Mouse (Mus musculus) embryonic stem cell, embryonic (primary cell): ENCODE data around the gene Triobp.

ENCODE experiments used
- CTCF ChIA-PET, 4 experiments: fragments of 300-600 bp in 2 of 4; fragments of 350-600 bp in 2 of 4; sonication (Branson Sonifier 250); formaldehyde crosslinking; loops; one replicate each; lab custom pipeline; 2022; ENCODE audit warnings: inconsistent platforms in 2 of 4; lab: Charles Lee
- POLR2A ChIA-PET, 4 experiments: fragments of 300-600 bp in 2 of 4; fragments of 350-600 bp in 2 of 4; sonication (Branson Sonifier 250); formaldehyde crosslinking; loops; one replicate each; lab custom pipeline; 2022; ENCODE audit warnings: antibody characterized with exemption in 4 of 4, inconsistent platforms in 1 of 4; lab: Charles Lee

The Triobp gene

DNA sequence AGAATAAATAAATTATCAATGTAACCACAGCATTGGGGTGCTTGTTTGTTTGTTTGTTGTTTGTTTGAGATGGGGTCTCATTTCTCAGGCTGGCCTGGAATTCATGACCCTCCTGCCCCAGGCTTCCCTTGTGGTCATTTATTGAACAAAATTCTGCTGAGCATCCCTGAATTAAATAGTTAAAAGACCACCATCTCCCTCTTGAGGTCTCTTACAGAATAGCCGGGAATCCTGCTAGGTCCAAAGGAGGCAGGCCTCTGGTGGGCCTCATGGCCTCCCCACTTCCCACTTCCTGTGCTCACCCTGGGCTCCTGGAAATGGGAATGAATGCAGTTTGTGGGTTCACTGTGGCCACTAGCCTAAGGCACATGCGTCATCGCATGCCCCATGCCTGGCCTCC, 71.4 kb downstream of the Triobp start:
- CTCF ChIA-PET, result interaction anchor here in 1 of 4 experiments (0.6 kb wide), 1 partner anchor 20 kb away, joined by 5 read pairs; no protein-coding TSS in a partner anchor
- POLR2A ChIA-PET, result interaction anchor here in 2 of 4 experiments (0.7 to 1.5 kb wide), 2 partner anchors 17 kb away, joined by 3 to 4 read pairs; no protein-coding TSS in a partner anchor

GRCm38 (mm10) chr15:79022671-79023230, 75.2 kb downstream of the Triobp start:
- ChIA-PET CTCF (interaction anchor here in 2 of 4 experiments (0.6 to 1.6 kb wide), 4 partner anchors 14 to 109 kb away, joined by 3 read pairs; partner anchors contain the start of gene Pdxp (in 1 of the 2)), POLR2A (interaction anchor here in 2 of 4 experiments (0.6 to 1.5 kb wide), 4 partner anchors 16 to 844 kb away, joined by 3 to 6 read pairs (median 4); no protein-coding TSS in a partner anchor)

DNA sequence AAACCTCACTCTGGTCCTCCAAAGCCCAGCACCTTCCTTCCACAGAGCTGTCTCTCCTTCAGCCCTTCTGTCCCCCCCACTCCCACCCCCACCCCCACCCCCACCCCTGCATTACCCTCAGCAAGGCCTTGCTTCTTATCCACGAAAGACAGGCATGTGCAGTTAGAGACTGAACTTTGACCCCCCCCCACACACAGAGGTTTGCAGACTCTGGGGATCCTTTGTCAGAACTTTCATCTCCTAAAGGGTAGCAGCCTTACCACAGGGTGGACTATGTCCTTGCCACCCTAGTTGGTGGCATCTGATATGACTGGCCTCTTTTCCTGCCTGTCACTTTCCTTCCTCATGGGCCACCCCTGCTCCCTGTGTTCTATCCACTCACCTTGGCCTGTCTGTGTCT, 75.8 kb downstream of the Triobp start:
- CTCF ChIA-PET, result interaction anchor here in 2 of 4 experiments (0.6 to 0.9 kb wide), 3 partner anchors 15 to 117 kb away, joined by 3 read pairs; no protein-coding TSS in a partner anchor
- POLR2A ChIA-PET, result interaction anchor here in 2 of 4 experiments (0.6 to 5.5 kb wide), 4 partner anchors 15 to 845 kb away, joined by 3 to 44 read pairs (median 5); no protein-coding TSS in a partner anchor

DNA sequence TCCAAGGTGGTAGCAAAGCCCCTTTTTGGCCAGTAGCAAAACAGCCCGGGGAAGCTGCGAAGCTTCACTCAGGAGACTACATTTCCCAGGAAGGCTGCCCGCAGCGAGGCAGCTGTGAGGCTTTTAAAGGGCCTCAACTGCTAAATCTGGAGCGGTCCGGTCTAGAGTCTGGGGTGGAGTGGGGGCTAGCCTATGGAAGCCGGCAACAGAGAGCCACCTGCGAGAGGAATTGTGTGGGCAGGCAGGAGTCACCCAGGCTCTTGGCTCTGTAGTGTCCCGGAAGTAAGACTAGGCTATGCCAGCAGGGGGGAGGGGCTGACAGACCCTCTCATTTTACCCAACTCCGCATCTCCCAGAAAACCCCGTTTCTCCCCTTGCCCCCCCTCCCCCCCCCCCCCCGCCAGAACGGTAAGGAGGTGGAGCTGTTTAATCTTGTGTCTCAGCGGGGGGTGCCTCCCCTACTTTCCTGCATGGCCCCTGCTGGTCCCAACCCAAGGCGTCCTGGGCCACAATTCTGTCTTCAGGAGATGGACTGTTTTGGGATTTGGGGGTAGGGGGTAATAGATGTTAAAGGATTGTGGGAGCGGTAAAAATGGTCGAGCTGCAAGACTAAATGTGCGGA, 78.3 kb downstream of the Triobp start:
- CTCF ChIA-PET, result interaction anchor here in 3 of 4 experiments (0.5 to 2.8 kb wide), 8 partner anchors 11 to 702 kb away, joined by 3 to 15 read pairs (median 4); no protein-coding TSS in a partner anchor
- POLR2A ChIA-PET, result interaction anchor here (0.6 to 5.5 kb wide), 18 partner anchors 9 to 301 kb away, joined by 3 to 44 read pairs (median 4); partner anchors contain the start of genes Ankrd54 (in 1 of the 4) and Pdxp (in 1 of the 4)

DNA sequence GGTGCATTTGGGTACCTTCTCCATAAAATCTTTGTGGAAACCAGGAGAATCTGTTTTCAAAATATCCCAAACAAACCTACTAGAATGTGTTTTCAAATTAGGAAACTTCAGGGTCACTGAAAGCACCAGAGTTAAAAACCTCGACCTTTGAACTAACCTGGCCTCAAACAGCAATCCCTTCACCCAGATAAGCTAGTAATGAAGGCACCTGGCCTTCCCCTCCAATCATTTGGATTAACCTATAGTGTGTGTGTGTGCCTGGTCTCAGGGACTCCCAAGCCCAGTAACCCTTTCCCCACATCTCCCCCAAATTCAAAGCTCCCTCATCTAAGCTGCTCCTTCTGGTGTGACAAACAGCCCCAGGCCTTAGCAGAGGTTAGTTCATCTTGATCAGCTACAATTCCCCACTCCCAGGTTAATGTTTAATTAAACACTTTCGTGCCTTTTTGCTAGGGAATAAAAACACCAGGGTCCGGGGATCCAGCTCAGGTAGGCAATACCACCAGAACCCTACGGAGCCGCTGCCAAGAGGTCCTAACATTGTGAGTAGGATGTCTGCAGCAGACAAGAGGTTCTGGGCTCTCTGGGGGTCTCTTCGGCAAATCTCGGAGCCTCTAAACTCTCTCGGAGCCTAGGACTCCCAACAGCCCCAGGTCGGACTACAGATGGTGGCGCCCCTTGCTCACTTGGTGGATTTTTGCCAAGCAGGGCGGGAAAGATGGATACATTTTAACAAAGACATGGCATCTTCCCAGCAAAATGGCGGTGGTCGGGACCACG, 79.2 kb downstream of the Triobp start:
- ChIA-PET POLR2A (interaction anchor here in 3 of 4 experiments (0.6 to 5.5 kb wide), 23 partner anchors 9 to 302 kb away, joined by 3 to 44 read pairs (median 4); partner anchors contain the start of genes Ankrd54 (in 1 of the 3) and Pdxp (in 1 of the 3)), CTCF (interaction anchor here (0.6 to 2.8 kb wide), 12 partner anchors 11 to 805 kb away, joined by 3 to 15 read pairs (median 4); no protein-coding TSS in a partner anchor)

DNA sequence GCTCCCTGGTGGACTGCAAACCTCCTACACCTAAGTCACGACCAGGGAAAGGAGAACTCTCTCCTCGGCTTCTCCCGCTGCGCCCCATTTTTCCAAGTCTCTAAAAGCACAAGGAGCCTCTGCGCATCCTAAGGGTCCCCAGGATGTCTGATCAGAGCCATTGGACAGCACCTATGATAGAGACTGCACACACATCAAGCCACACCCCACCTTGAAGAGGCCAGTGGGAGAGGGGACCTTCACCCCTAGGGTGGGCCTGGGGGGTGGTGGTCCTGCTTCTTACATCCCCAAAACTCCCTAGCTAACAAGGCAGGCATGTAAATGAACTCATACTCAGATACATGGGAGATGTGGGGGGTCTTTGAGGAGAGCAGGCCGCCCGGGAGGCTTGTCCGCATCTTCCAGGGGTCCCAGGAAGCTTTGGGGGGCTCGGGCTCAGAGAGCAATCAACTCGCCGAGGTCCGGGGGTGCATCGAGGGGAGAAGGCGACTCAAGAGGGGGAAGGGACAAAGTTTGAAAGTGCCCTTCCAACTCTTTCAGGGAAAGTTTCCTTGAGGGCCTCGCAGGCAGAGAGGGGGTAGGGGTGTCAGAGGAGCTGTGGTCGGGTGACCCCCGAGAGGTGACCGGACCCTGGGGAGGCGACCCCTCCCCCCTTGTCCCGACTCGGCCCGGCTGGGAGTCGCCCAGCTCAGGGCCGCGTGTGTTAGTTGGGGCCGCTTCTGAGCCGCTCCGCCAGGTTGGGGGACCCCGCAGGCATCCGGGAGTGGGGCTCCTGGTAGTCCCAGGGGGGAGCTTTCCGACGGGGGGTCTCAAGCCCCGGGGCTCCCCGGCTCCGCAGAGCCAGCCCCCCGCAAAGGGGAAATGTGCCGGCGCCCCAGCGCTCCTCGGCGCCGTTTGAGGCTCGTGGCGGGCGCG, 80.0 kb downstream of the Triobp start:
- POLR2A ChIA-PET, result interaction anchor here in 3 of 4 experiments (0.5 to 5.5 kb wide), 27 partner anchors 11 to 854 kb away, joined by 3 to 44 read pairs (median 3); partner anchors contain the start of genes Ankrd54 (in 2 of the 3), Ift27 (in 1 of the 3), Micall1 (in 1 of the 3) and Triobp (in 1 of the 3)
- CTCF ChIA-PET, result interaction anchor here (0.7 to 2.8 kb wide), 7 partner anchors 10 to 112 kb away, joined by 3 to 17 read pairs (median 6); partner anchors contain the start of gene Triobp (in 1 of the 4)

GRCm38 (mm10) chr15:79028237-79028738, 80.8 kb downstream of the Triobp start, which contains the start of gene H1f0:
Gene H1f0, plus strand, starts transcription at chr15:79028450.
- ChIA-PET POLR2A (interaction anchor here in 3 of 4 experiments (0.5 to 5.5 kb wide), 20 partner anchors 10 to 302 kb away, joined by 3 to 44 read pairs (median 3); partner anchors contain the start of genes Ankrd54 (in 2 of the 3), Pdxp (in 2 of the 3), Micall1 (in 1 of the 3) and Triobp (in 1 of the 3)), CTCF (interaction anchor here (0.6 to 2.8 kb wide), 5 partner anchors 10 to 407 kb away, joined by 3 to 17 read pairs (median 11); partner anchors contain the start of gene Triobp (in 1 of the 4))

- CTCF ChIA-PET, result interaction anchor here (0.6 to 2.9 kb wide), 6 partner anchors 9 to 407 kb away, joined by 3 to 29 read pairs (median 13); partner anchors contain the start of gene Triobp (in 1 of the 4)
- POLR2A ChIA-PET, result interaction anchor here in 3 of 4 experiments (0.6 to 5.5 kb wide), 20 partner anchors 9 to 536 kb away, joined by 3 to 44 read pairs (median 4); partner anchors contain the start of genes Ankrd54 (in 2 of the 3), Pdxp (in 2 of the 3), Galr3 (in 1 of the 3) and Micall1 (in 1 of the 3)
Observed at GRCm38 (mm10) chr15:79028823-79029484, 81.4 kb downstream of the Triobp start.

- CTCF ChIA-PET, result interaction anchor here in 2 of 4 experiments (1.0 to 2.9 kb wide), 7 partner anchors 10 to 126 kb away, joined by 3 to 29 read pairs (median 6); no protein-coding TSS in a partner anchor
- POLR2A ChIA-PET, result interaction anchor here (0.5 to 2.8 kb wide), 37 partner anchors 9 to 642 kb away, joined by 3 to 33 read pairs (median 5); partner anchors contain the start of genes Galr3 (in 2 of the 4), Pdxp (in 2 of the 4), Triobp (in 2 of the 4) and 1700088E04Rik (in 1 of the 4)
Observed at GRCm38 (mm10) chr15:79029519-79030241, 82.2 kb downstream of the Triobp start.

- POLR2A ChIA-PET, result interaction anchor here (0.5 to 2.8 kb wide), 84 partner anchors 8 to 1004 kb away, joined by 3 to 33 read pairs (median 4); partner anchors contain the start of genes Ankrd54 (in 2 of the 4), Galr3 (in 2 of the 4), Pdxp (in 2 of the 4) and Polr2f (in 2 of the 4)
- CTCF ChIA-PET, result interaction anchor here (0.6 to 2.9 kb wide), 28 partner anchors 8 to 550 kb away, joined by 3 to 29 read pairs (median 4); partner anchors contain the start of genes Galr3 (in 1 of the 4), Gm49486 (in 1 of the 4), Pdxp (in 1 of the 4) and Pick1 (in 1 of the 4)
Observed at GRCm38 (mm10) chr15:79030551-79031435, 83.3 kb downstream of the Triobp start.

DNA sequence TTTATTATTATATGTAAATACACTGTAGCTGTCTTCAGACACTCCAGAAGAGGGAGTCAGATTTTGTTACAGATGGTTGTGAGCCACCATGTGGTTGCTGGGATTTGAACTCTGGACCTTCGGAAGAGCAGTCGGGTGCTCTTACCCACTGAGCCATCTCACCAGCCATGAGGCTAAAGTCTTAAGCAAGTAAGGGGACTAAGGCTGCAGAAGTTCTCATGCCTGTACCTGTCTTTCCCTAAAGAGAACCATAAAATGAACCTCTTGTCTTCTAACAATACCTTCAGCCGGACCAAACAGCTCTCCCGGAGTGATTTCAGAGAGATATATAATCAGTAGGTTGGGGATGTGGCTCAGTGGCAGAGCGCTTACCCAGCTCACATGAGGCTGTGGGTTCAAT, 84.4 kb downstream of the Triobp start:
- POLR2A ChIA-PET, result interaction anchor here in 2 of 4 experiments (1.1 to 2.8 kb wide), 8 partner anchors 13 to 197 kb away, joined by 3 to 23 read pairs (median 6); partner anchors contain the start of genes Ankrd54 (in 2 of the 2), Eif3l (in 1 of the 2), Gm49486 (in 1 of the 2) and Pick1 (in 1 of the 2)
- CTCF ChIA-PET, result interaction anchor here in 2 of 4 experiments (0.7 to 2.9 kb wide), 6 partner anchors 8 to 116 kb away, joined by 3 to 29 read pairs (median 4); no protein-coding TSS in a partner anchor

- ChIA-PET CTCF (interaction anchor here (0.6 to 4.1 kb wide), 64 partner anchors 7 to 897 kb away, joined by 3 to 54 read pairs (median 6); partner anchors contain the start of genes Ankrd54 (in 2 of the 4), H1f0 (in 2 of the 4), 1700088E04Rik (in 1 of the 4) and Nol12 (in 1 of the 4)), POLR2A (interaction anchor here (0.6 to 6.1 kb wide), 27 partner anchors 7 to 457 kb away, joined by 3 to 44 read pairs (median 5); partner anchors contain the start of genes H1f0 (in 3 of the 4), Ankrd54 (in 2 of the 4), Nol12 (in 2 of the 4) and 1700088E04Rik (in 1 of the 4))
Observed at GRCm38 (mm10) chr15:79037913-79038328, 90.4 kb downstream of the Triobp start.
